Mouse (Mus musculus): ENCODE results near the gene Insm2. TPM values are rescaled to one million over a fixed set of nuclear protein-coding genes. Genes with fewer than 3 reads are reported as not detected.

Insm2 gene
- polyA plus RNA-seq, 1 experiment from 2014 or later, result 2.3 TPM

GRCm38 (mm10) chr12:55565867-55566266 is 33.4 kb upstream of the Insm2 start:
- Histone ChIP-seq H3K9me3 (replicated peaks; ENCODE audit: control insufficient read depth, low read length) (no peaks in the 10 kb centered on the region), H3K9ac (ENCODE audit: low read length) (no peak overlapping the region), H3K36me3 (ENCODE audit: control insufficient read depth, insufficient read depth, low read length) (no peaks in the 10 kb centered on the region), H3K4me1 (ENCODE audit: control insufficient read depth, insufficient read depth, low read length) (no peaks in the 10 kb centered on the region), H3K4me2 (ENCODE audit: low read length) (no peak overlapping the region), H3K27me3 (replicated peaks; ENCODE audit: control insufficient read depth, insufficient read depth, low read length) (no peaks in the 10 kb centered on the region), H3K4me3 (ENCODE audit: low read depth, low read length) (no peak overlapping the region), H3K27ac (ENCODE audit: low read depth, low read length) (no peak overlapping the region)
- DNase-seq (ENCODE audit: low spot score), result no peak
- 82% methylated on average over 9 of the region's 9 CpGs for WGBS
- ATAC-seq, result no peak

- Histone ChIP-seq H3K36me3 (ENCODE audit: control insufficient read depth, insufficient read depth, low read length) (no peaks in the 10 kb centered on the region), H3K4me2 (ENCODE audit: low read length) (no peak overlapping the region), H3K9ac (ENCODE audit: low read length) (no peak overlapping the region), H3K4me1 (ENCODE audit: control insufficient read depth, insufficient read depth, low read length) (0 out of 2 replicates have a peak, but pooled peaks cover under 1% of the 10 kb centered on the region), H3K9me3 (replicated peaks; ENCODE audit: control insufficient read depth, low read length) (no peaks in the 10 kb centered on the region), H3K27me3 (replicated peaks; ENCODE audit: control insufficient read depth, insufficient read depth, low read length) (no peaks in the 10 kb centered on the region), H3K27ac (ENCODE audit: low read depth, low read length) (no peak overlapping the region), H3K4me3 (ENCODE audit: low read depth, low read length) (no peak overlapping the region)
- ATAC-seq, result no peak
- WGBS, result 67% methylated on average over 5 of the region's 5 CpGs
- peak; percentile 23 for DNase-seq (ENCODE audit: low spot score)
Measured at GRCm38 (mm10) chr12:55566837-55567236, 32.4 kb upstream of the Insm2 start.

GRCm38 (mm10) chr12:55568466-55568865 is 30.8 kb upstream of the Insm2 start:
- Histone ChIP-seq H3K36me3 (ENCODE audit: control insufficient read depth, insufficient read depth, low read length) (no peaks in the 10 kb centered on the region), H3K4me1 (ENCODE audit: control insufficient read depth, insufficient read depth, low read length) (peaks cover 4% of the 10 kb centered on the region; the same call in 1 of the 2 replicates), H3K27me3 (replicated peaks; ENCODE audit: control insufficient read depth, insufficient read depth, low read length) (no peaks in the 10 kb centered on the region), H3K4me2 (ENCODE audit: low read length) (no peak overlapping the region), H3K9me3 (replicated peaks; ENCODE audit: control insufficient read depth, low read length) (no peaks in the 10 kb centered on the region), H3K27ac (ENCODE audit: low read depth, low read length) (no peak overlapping the region), H3K9ac (ENCODE audit: low read length) (no peak overlapping the region), H3K4me3 (ENCODE audit: low read depth, low read length) (no peak overlapping the region)
- WGBS, result 96% methylated on average over 3 of the region's 3 CpGs
- DNase-seq (ENCODE audit: low spot score) (no peak), ATAC-seq (no peak)

GRCm38 (mm10) chr12:55569676-55570075 is 29.6 kb upstream of the Insm2 start:
- ATAC-seq (no peak), DNase-seq (ENCODE audit: low spot score) (no peak)
- WGBS, result 83% methylated on average over 6 of the region's 6 CpGs
- Histone ChIP-seq H3K4me1 (ENCODE audit: control insufficient read depth, insufficient read depth, low read length) (peaks cover 4% of the 10 kb centered on the region; the same call in 1 of the 2 replicates), H3K27me3 (replicated peaks; ENCODE audit: control insufficient read depth, insufficient read depth, low read length) (no peaks in the 10 kb centered on the region), H3K27ac (ENCODE audit: low read depth, low read length) (no peak overlapping the region), H3K4me3 (ENCODE audit: low read depth, low read length) (no peak overlapping the region), H3K9ac (ENCODE audit: low read length) (no peak overlapping the region), H3K36me3 (ENCODE audit: control insufficient read depth, insufficient read depth, low read length) (no peaks in the 10 kb centered on the region), H3K9me3 (replicated peaks; ENCODE audit: control insufficient read depth, low read length) (no peaks in the 10 kb centered on the region), H3K4me2 (ENCODE audit: low read length) (no peak overlapping the region)

- no peak overlapping the region for H3K4me2 ChIP-seq (ENCODE audit: low read length)
- no peak for ATAC-seq
- no peak overlapping the region for H3K4me3 ChIP-seq (ENCODE audit: low read depth, low read length)
- no peaks in the 10 kb centered on the region for H3K36me3 ChIP-seq (ENCODE audit: control insufficient read depth, insufficient read depth, low read length)
- H3K9me3 ChIP-seq (replicated peaks; ENCODE audit: control insufficient read depth, low read length), result no peaks in the 10 kb centered on the region
- no peak overlapping the region for H3K27ac ChIP-seq (ENCODE audit: low read depth, low read length)
- H3K4me1 ChIP-seq (ENCODE audit: control insufficient read depth, insufficient read depth, low read length), result peaks cover 4% of the 10 kb centered on the region; the same call in 1 of the 2 replicates
- WGBS, result 92% methylated on average over 9 of the region's 9 CpGs
- no peak overlapping the region for H3K9ac ChIP-seq (ENCODE audit: low read length)
- H3K27me3 ChIP-seq (replicated peaks; ENCODE audit: control insufficient read depth, insufficient read depth, low read length), result no peaks in the 10 kb centered on the region
- no peak for DNase-seq (ENCODE audit: low spot score)
Measured at GRCm38 (mm10) chr12:55570646-55571045, 28.6 kb upstream of the Insm2 start.

- Histone ChIP-seq H3K4me1 (ENCODE audit: control insufficient read depth, insufficient read depth, low read length) (peaks cover 4% of the 10 kb centered on the region; the same call in 1 of the 2 replicates), H3K27me3 (replicated peaks; ENCODE audit: control insufficient read depth, insufficient read depth, low read length) (no peaks in the 10 kb centered on the region), H3K27ac (ENCODE audit: low read depth, low read length) (no peak overlapping the region), H3K4me3 (ENCODE audit: low read depth, low read length) (no peak overlapping the region), H3K36me3 (ENCODE audit: control insufficient read depth, insufficient read depth, low read length) (no peaks in the 10 kb centered on the region), H3K4me2 (ENCODE audit: low read length) (no peak overlapping the region), H3K9ac (ENCODE audit: low read length) (no peak overlapping the region), H3K9me3 (replicated peaks; ENCODE audit: control insufficient read depth, low read length) (no peaks in the 10 kb centered on the region)
- no peak for DNase-seq (ENCODE audit: low spot score)
- 56% methylated on average over 11 of the region's 11 CpGs for WGBS
- no peak for ATAC-seq
Measured at GRCm38 (mm10) chr12:55571181-55571580, 28.0 kb upstream of the Insm2 start.

- Histone ChIP-seq H3K4me1 (ENCODE audit: control insufficient read depth, insufficient read depth, low read length) (peaks cover 4% of the 10 kb centered on the region; the same call in 1 of the 2 replicates), H3K4me3 (ENCODE audit: low read depth, low read length) (no peak overlapping the region), H3K36me3 (ENCODE audit: control insufficient read depth, insufficient read depth, low read length) (no peaks in the 10 kb centered on the region), H3K27ac (ENCODE audit: low read depth, low read length) (no peak overlapping the region), H3K4me2 (ENCODE audit: low read length) (no peak overlapping the region), H3K9me3 (replicated peaks; ENCODE audit: control insufficient read depth, low read length) (no peaks in the 10 kb centered on the region), H3K9ac (ENCODE audit: low read length) (no peak overlapping the region), H3K27me3 (replicated peaks; ENCODE audit: control insufficient read depth, insufficient read depth, low read length) (no peaks in the 10 kb centered on the region)
- WGBS, result 35% methylated on average over 10 of the region's 10 CpGs
- ATAC-seq, result no peak
- DNase-seq (ENCODE audit: low spot score), result peak; percentile 62
Measured at GRCm38 (mm10) chr12:55571661-55572060, 27.6 kb upstream of the Insm2 start.

- DNase-seq (ENCODE audit: low spot score) (no peak), ATAC-seq (no peak)
- no peaks in the 10 kb centered on the region for H3K36me3 ChIP-seq (ENCODE audit: control insufficient read depth, insufficient read depth, low read length)
- H3K9ac ChIP-seq (ENCODE audit: low read length), result no peak overlapping the region
- H3K4me1 ChIP-seq (ENCODE audit: control insufficient read depth, insufficient read depth, low read length), result peaks cover 4% of the 10 kb centered on the region; the same call in 1 of the 2 replicates
- no peaks in the 10 kb centered on the region for H3K27me3 ChIP-seq (replicated peaks; ENCODE audit: control insufficient read depth, insufficient read depth, low read length)
- H3K9me3 ChIP-seq (replicated peaks; ENCODE audit: control insufficient read depth, low read length), result no peaks in the 10 kb centered on the region
- no peak overlapping the region for H3K4me2 ChIP-seq (ENCODE audit: low read length)
- H3K4me3 ChIP-seq (ENCODE audit: low read depth, low read length), result no peak overlapping the region
- no peak overlapping the region for H3K27ac ChIP-seq (ENCODE audit: low read depth, low read length)
Measured at GRCm38 (mm10) chr12:55573089-55573488, 26.1 kb upstream of the Insm2 start.

- Histone ChIP-seq H3K27me3 (replicated peaks; ENCODE audit: control insufficient read depth, insufficient read depth, low read length) (no peaks in the 10 kb centered on the region), H3K36me3 (ENCODE audit: control insufficient read depth, insufficient read depth, low read length) (no peaks in the 10 kb centered on the region), H3K4me1 (ENCODE audit: control insufficient read depth, insufficient read depth, low read length) (peaks cover 4% of the 10 kb centered on the region; the same call in 1 of the 2 replicates), H3K9ac (ENCODE audit: low read length) (no peak overlapping the region), H3K4me3 (ENCODE audit: low read depth, low read length) (no peak overlapping the region), H3K4me2 (ENCODE audit: low read length) (no peak overlapping the region), H3K27ac (ENCODE audit: low read depth, low read length) (no peak overlapping the region), H3K9me3 (replicated peaks; ENCODE audit: control insufficient read depth, low read length) (no peaks in the 10 kb centered on the region)
- ATAC-seq (peak; percentile 29; the same call in 1 of the 2 replicates), DNase-seq (ENCODE audit: low spot score) (peak; percentile 19)
- 6% methylated on average over 6 of the region's 6 CpGs for WGBS
Measured at GRCm38 (mm10) chr12:55573794-55574193, 25.4 kb upstream of the Insm2 start.

Measured in forebrain, embryonic 14.5 days (tissue).